Mouse (Mus musculus): Measurements from ENCODE around the gene Rrbp1.
A peak's percentile ranks its signal among the peaks of the same experiment; 100 is the strongest.

Rrbp1 gene

GRCm38 (mm10) chr2:143953944-143954343 lies 57.1 kb downstream of the Rrbp1 start:
- DNase-seq (ENCODE audit: low spot score), result no peak

DNA sequence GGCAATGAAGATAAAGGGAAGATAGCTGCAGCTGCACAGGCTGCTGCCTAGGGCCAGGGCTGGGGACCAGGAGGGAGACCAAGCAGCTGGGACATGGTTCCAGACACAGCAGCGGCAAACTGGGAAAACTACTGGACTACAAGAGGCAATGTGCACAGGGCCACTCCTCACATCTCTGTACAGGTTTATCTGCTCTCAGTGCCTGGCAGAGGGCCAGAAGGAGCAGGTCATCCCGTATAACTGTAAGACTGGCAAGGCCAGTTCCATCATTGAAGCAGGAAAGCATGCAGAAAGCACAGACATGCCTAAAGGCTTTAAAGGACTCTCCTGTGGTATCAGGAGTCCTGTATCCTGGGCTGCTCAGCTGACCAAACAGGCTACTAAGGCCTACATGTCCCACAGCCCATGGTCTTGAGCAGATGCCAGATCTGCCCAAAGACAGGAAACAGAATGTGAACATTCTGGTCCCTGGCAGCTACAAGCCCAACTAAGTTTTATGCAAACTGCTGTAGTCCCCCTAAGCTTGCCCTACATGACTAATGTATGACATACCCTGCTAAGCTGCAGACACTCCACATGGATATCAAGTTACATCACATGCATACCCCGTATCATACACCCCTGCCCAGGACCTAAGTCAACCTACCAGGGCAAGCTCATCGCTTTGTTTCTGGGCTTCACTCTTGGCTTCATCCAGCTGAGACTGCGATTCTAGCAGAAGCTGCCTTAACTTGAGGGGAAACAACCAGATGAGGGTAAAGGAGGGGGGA lies 59.3 kb downstream of the Rrbp1 start:
- DNase-seq (ENCODE audit: low spot score), result no peak

DNA sequence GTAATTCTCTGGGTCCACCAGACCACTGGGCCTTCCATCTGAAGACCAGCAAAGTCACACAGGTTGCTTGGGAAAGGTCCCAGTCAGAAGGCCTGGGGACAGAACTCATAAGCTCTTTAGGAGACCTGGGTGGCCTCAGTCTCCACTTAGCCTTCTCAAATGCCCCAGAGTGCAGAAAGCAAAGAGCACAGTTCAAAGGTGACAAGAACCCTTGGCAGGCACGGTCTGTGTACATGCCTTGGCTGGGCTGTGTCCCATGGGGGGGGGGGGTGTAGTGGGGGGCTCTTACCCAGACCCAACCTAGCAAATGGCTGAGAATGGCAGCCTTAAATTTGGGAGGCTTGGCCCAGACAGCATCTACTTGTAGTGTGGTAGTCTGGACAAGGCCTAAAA lies 60.0 kb downstream of the Rrbp1 start:
- no peak for DNase-seq (ENCODE audit: low spot score)

GRCm38 (mm10) chr2:143950290-143951027 lies 60.6 kb downstream of the Rrbp1 start:
- DNase-seq (ENCODE audit: low spot score), result no peak

- no peak for DNase-seq (ENCODE audit: low spot score)
These were observed 61.8 kb downstream of the Rrbp1 start for GRCm38 (mm10) chr2:143949217-143949616.

DNA sequence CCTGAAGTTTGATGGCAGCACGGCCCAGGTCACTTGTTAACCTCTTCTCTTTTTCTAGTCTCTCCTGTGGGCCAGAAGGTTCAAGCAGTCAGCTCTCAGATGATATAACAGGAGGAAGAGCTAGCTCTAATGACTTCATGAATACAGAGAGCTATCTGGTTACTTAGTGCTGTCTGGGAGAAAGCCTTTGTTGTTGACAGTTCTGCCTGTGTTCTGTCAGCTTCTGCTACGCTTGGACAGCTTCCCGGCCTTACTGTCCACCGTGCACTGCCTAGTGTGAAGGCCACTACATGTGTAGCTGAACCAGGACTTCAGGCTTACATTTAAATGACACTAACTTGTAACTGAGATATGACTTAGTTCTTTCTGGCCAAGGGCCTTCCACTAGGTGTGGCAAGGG lies 62.6 kb downstream of the Rrbp1 start:
- DNase-seq (ENCODE audit: low spot score), result no peak

GRCm38 (mm10) chr2:143947981-143948380 lies 63.1 kb downstream of the Rrbp1 start:
- DNase-seq (ENCODE audit: low spot score), result no peak

- no peak for DNase-seq (ENCODE audit: low spot score)
These were observed 64.7 kb downstream of the Rrbp1 start for GRCm38 (mm10) chr2:143946399-143946798.

DNA sequence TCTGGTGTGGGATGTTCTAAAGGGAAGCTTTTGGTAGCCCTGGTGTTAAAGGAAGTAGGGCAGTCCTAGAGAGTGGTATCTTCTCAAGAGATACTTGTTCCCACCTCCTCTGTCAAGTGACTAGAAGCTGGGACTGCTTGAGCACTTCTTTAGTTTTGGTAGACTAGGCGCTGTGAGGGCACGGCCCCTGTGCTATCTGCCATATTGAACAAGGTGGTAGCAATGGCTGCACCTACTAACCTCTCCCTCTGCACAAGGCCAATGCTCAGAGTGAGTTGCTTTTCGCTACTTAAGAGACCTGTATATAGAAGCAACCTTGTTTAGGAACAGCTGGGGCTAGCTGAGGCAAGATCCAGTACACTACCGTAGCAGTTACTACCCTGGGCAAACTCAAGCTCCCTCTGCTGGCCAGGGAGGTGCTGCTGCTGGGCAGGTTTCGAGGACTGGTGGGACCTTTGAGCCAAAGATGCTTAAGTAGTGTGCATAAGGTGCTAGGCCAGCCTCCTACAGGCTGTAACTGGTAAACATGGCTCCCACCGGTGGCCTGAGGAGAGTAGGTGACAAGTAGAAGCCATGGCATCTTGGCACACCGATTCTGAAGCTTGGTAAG lies 65.5 kb downstream of the Rrbp1 start:
- DNase-seq (ENCODE audit: low spot score), result peak; percentile 18

DNA sequence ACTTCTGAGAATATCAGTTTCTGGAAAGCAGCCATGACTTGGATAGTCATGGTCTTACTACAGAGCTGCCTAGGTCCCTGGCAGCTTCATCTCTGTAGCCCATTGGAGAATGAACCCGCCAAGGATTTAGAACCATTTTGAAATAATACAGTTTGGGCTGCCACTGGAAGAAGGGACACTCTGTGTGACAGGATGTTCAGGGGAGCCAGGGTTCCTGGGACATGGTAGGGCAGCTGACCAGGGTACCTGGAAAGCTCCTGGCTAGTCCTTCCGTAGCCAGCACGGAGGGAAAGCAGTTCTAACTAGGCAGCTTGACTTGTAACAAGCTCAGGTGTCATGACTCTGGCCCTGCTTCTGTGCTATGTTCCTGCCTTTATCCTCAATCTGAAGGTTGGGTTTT lies 66.3 kb downstream of the Rrbp1 start:
- no peak for DNase-seq (ENCODE audit: low spot score)

DNA sequence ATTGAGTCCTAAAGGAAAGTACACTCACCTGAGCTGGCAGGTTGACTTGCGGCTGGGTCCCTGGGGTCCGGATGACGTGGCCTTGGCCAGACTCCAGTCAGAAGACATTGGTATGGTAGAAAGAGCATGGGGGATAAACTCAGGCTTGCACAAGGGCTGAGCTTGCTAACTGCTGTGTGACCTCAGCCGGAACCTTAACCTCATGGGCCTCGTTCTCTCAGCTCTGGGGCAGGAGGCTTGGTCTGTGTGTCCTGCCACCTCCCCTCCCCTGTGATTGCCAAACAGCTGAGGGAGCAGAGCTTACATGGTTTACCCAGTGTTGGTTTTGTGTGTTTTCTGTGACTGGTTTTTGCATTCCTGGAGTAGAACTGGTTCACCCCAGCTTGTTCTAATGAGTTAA lies 70.7 kb downstream of the Rrbp1 start:
- no peak for DNase-seq (ENCODE audit: low spot score)

DNA sequence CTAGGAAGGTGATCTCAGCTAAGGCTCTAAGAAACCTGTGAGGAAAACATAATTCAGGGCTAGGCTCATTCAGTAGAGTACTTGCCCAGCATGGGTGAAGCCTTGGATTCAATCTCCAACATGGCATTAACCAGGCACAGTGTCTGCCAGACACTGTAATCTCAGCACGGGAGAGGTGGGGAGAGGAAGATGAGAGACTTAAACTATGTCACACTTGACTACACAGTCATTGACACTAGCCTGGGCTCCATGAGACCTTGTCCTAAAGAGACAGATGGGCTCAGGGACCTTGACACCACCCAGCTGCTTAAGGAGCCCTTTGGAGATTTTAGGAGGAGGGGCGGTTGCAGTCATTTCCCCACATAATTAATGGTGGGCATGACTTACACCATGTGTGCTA lies 73.2 kb downstream of the Rrbp1 start:
- no peak for DNase-seq (ENCODE audit: low spot score)

DNA sequence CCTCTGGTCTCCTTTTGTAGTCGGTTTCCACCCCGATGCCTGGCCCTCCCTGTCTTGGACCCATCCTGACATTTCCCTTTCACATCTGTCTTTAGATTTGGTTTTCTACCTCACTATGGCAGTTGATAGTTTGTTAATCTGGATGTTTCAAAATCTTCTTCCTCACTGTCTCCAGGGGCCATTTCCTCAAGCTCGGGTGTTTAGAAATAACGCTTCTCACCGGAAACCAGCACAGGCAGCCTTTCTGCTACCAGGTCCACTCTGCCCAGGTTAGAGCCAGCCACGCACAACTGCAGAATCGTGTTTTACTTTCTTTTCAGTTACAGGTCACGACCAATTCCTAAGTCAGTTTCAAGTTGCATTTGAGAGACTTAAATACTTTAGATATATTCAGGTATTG lies 76.6 kb downstream of the Rrbp1 start:
- no peak for DNase-seq (ENCODE audit: low spot score)

- DNase-seq (ENCODE audit: low spot score), result no peak
These were observed 77.5 kb downstream of the Rrbp1 start for GRCm38 (mm10) chr2:143933516-143933915.

- no peak for DNase-seq (ENCODE audit: low spot score)
These were observed 78.7 kb downstream of the Rrbp1 start for GRCm38 (mm10) chr2:143932340-143932873.

- no peak for DNase-seq (ENCODE audit: low spot score)
These were observed 81.3 kb downstream of the Rrbp1 start for GRCm38 (mm10) chr2:143929607-143930311.

DNA sequence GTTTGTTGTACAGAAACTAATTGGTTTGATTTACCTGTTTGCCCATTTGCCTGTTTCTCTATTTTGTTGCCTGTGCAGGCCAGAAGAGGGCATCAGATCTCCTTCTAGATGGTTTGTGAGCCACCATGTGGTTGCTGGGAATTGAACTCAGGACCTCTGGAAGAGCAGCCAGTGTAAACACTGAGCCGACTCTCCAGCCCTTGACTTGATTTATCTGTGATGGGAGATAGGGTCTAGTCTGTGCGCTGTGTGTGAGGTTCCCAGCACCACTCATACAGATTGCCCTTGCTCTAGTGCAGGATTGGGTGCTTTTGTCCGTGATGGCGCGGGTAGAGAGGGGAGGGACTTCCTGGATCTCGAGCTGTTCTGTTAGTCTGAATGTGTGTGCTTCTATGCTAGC lies 85.2 kb downstream of the Rrbp1 start:
- no peak for DNase-seq (ENCODE audit: low spot score)

DNA sequence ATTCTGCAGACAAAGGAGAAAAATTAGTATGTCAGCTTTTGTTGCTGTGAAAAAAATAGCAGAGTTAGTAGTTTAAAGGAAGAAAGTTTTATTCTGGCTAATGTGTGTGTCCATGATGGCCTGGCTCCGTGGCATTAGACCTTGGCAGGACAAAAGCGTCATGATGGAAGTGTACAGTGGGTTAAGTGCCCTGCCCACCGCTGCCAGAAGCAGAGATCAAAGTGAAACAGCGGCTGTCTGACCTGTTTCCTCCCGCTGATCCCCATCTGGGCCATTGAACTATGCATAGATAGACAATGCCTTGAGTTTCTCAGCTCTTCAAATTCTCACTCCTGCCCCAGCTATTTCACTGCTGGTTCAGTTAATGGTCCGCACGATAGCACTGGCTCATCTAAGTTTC lies 87.0 kb downstream of the Rrbp1 start:
- DNase-seq (ENCODE audit: low spot score), result peak; percentile 18

DNA sequence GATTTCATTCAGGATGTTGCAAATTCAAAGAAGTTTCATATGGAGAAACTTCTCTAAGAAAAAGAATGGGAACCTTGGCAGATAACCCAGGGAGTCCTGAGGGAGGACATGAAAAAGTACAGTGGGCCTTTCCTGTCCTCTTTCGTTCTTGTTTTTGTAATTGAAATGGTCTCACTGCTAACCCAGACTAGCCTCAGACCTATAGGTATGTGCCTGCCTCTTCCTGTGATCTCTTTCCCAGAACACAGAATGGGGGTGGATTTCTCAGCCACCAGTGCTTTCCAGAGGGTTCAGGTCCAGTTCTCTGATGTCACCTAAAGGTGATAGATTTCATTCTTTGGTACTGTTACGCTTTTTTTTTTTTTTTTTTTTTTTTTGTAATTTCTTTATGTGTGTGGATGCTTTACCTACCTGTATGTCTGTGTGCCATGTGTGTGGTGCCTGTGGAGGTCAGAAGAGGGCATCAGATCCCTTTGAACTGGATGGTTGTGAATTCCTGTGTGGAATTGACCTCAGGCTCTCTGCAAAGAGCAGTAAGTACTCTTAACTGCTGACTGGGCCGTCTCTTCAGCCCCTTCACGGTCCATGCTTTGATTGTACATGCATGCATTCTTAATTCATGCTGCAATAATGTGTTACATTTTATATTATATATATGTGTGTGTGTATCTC lies 92.1 kb downstream of the Rrbp1 start:
- peak; percentile 33 for DNase-seq (ENCODE audit: low spot score)

DNA sequence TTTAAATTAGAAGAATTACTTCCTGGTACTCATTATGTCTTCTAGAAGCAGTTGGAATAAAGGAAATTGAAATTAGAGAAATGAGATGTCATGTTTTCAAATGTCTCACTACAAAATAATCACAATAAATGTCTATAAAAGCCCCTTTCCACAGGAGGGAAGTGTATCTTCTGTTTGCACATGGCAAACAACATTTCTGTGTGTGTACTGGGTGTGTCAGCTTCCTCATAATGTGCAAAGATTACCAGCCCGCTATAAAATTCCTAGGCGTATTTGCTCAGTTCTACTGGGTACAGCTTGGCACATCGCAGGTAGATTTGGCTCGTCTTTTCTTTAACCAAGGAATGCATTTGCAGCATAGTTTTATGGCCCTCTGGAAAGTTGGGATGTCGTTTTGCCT lies 93.4 kb downstream of the Rrbp1 start:
- no peak for DNase-seq (ENCODE audit: low spot score)

DNA sequence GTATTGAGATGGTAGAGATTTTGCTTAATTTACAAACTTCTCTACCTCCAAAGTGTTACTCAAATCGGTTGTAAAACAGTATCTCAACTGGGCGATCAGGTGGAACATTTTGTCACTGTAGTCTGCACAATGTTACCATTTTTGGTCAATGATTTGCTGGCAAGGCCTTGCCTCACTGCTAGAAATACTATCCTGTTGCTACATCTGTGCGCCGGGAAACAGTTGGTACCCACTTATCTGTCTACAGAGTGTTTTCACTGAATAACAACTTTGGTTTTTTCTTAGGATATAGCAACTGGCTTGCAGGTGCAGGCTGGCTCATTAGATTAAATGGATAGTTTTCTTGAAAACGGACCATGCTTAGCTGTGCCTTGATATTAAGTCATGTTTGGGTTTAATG lies 94.8 kb downstream of the Rrbp1 start:
- DNase-seq (ENCODE audit: low spot score), result peak; percentile 15

Data from embryo, embryonic 10 days (tissue).